Mouse (Mus musculus) induced T-regulatory cell, adult 2 months (primary cell): ENCODE data around the gene Tor2a.

Experiments
- DNase-seq: peaks from one replicate; pipeline ENCODE4 v3.0.0-alpha.2; 2012; ENCODE audit warnings: low read depth

Gene Tor2a

DNA sequence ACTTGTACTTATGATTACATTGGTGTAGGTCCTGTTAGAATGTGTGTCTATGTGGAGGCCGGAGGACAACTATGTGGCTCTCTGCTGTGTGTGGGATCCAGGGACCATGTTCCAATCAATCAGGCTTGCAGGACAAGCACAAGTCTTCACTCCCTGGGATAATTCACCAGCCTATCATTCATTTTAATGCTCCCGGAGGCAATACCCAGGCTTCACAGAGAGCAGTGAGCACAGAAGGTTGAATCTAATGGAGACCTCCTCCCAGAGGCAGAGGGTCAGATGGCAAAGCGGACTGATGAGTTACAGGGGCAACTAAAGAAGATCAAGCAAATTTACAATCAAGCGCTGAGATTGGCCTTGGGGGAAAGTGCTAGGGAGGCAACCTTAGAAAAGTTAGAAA lies 27.5 kb upstream of the Tor2a start:
- no peak for DNase-seq

DNA sequence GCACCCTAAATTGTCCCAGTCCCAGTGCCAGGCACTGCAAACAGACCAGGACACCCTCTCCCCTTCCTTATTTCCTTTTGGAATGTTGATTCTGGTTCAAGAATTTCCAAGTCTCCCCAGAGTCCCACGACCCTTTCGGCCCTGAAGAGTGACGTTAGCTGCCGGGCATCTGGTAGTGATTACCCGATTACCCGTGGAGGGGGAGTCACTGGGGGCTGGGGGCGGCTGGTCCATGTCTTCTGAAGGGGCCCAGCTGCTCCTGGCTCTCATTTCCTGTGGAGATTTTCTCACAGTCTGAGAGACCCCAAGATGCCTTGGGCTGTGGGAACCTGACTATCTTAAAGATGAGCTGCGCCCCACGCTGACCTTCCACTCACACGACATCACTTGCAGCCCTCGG lies 26.2 kb upstream of the Tor2a start:
- no peak for DNase-seq

DNA sequence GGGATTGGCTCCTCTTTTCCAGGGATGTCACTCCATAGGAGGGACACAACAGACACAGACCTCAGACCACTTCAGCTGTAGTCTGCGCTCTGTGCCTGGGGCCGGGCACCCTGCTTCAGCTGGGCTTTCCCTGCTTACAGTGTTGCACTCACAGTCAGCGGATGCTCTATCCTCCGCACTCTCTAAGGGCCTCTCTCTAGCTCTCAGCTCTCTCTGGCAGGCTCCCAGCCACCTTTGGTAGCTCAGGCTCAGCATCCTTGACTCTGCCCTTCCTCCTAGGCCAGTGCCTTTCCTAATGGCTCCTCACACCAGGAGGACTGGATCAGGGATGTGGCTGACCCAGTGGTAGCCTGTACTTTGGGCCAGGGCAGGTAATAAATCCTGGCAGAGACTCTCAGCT lies 25.1 kb upstream of the Tor2a start:
- no peak for DNase-seq

DNA sequence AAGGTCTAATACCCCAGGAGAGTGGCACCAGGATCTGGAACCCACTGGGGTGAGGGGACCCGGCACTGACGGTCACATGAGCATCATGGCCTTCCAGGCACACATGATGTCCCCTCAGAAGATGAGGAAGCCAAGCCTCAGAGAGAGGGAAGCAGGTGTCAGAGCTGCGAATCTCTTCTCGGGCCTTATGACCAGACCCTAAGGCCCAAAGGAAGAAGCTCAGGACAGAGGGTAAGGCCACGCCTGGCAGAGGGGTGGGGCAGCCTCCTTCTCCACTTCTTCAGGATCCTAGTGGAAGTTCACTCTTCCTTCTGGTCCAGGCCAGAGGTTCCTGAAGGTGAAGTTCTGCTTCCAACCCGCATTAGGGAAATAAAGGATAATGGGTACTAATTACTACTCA lies 24.3 kb upstream of the Tor2a start:
- no peak for DNase-seq

DNA sequence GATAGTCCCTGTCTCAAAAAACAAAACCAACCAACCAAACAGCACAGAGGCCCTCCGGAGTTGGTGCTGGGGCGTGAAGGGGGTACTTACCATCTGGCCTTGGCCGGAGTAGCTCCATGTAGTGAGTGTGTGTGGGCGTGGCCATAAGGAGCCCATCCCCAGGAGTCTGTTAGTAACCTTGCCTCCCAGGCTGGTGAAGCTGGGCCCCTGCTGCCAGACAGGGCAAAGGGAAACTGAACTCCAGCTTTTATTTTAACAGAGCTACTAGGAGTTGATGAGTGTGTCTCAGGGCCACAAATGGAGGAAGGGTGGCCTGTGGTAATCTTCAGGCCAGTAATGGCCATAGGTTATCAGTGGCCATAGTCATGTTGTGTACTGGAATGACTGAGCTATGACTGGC lies 22.6 kb upstream of the Tor2a start:
- no peak for DNase-seq

DNA sequence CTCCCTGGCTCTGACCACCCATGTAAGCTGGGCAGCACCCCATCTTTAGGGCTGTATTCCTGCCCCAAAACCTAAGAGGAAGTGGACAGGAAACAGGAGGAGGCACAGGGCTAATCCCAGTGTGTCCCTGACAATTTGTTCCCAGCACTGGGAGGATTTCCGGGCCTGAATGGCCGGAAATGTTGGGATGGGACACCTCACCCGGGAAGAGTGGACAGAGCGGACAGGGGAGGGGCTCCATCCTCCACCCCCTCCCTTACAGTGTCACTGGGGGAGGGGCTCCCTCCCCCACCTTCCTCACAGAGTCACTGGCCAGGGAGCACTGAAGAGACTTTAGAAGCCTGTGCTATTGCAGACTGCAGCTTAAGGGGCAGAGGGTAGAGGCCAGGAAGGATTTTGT lies 22.1 kb upstream of the Tor2a start:
- DNase-seq = no peak

DNA sequence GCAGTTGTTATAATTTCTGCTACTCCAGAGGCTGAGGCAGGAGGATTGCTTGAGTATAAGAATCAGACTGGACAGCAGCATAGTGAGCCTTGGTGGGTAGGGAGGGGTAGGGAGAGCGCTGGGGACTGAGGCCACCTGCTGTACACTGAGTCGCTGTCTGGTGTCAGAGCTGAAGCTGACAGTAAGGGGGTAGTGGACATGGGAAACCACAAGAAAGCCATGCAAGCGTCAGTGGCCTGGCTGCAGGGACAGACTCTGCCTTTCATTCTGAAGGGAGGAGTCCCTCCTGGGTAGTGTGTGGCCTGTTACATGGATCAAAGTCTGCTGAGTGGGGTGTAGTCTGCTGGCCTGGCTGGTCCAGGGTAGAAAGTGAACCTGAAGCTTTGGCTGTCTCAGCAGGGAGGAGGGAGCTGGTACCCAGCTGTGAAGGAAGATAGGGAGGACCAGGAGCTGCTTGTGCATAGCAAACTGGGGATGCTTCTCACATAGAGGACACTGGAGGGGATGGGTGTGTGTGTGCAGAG lies 20.7 kb upstream of the Tor2a start:
- no peak for DNase-seq

DNA sequence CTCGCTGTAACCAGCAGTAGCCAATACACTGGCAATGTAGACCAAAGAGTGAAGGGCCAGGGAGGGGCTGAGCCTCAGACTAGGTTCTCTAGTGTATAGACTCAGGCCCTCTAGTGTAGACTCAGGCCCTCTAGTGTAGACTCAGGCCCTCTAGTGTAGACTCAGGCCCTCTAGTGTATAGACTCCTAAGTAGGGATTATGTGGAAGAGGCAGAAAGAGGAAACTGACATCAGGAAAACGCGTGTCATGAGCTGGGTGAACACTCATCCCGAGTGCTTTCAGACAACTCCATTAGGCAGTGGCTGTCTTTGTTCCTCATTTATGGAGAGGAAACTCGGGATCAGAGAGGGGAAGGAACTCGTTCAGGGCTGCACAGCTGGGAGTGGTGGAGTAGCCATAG lies 20.0 kb upstream of the Tor2a start:
- no peak for DNase-seq

DNA sequence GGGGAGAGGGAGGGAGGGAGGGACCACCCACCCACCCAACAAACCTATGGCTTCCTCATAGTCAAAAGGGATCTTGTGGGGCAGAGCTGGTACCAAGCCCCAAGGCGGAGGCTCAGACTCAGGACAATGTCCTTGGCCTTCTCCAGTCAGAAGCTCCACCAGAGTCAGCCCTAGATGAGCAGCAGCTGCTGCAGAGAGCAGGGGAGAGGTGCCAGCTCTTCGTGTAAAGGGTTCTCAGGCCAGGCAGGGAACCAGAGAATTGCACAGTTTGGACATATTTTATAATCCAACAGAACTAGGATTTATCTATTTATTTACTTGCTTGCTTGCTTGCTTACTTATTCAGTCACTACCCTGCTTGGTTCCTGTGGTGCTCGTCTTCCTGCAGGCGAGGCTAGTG lies 17.7 kb upstream of the Tor2a start:
- no peak for DNase-seq

DNA sequence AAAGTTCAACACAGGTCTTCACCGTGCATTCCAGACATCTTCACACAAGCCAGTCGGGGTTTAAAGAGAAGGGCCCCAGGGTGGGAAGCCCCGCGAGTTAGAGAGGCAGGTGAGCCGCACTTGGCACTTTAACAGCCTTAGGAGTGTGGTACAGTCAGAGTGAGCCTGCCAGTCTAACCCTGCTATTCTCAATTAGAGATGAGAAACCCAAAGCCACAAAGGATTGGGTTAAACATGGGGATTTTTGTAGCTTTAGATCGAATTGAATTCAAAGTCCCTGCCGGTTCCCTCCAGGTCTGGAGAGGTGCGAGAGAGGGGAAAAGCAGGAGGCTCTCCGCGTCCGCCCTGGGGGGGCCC lies 16.1 kb upstream of the Tor2a start, which contains the start of gene 6330409D20Rik:
6330409D20Rik (minus strand) TSS at position 101 of the 357 bp plus-strand sequence.
- no peak for DNase-seq

DNA sequence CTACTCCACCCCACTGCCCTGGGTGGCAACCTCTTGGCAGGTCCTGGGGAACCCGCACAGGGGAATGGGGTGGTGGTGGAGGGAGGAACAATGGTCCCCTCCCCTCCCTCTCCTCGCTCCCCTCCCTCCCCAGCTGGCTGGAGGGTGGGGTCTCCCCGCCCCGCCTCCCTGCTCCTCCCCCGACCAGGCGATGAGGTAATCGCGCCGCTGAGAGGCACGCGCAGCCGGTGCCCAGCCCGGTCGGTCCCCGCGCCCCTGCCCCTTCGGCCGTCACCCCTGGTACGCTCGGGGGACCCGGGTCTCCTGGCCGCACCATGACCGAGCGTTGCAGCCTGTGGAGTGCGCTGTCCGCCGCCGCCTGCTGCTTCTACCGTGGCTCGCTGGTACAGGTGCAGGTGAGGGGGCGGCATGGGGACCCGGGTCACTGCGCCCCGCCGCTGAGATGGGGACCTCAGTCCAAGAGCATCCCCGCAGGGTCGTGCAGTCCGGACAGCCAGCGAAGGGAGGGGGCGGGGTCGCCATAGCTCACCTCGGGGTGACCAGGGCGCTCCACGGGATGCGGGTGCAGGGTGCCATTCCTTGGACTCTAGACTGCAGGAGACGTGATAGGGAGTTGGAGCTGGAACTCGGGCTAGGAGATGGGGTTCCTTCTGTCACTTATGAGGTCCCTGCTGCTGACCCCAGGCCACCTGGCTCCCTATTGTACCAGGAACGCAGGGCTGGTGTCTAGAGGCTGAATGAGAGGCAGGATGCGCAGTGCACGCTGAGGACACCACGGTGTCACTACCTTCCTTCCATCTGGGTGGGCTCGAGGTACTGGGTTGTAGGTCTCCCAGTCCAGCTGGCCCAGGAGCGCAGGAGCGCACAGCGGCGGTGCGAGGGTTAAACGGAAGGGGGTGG lies 15.5 kb upstream of the Tor2a start:
- no peak for DNase-seq

DNA sequence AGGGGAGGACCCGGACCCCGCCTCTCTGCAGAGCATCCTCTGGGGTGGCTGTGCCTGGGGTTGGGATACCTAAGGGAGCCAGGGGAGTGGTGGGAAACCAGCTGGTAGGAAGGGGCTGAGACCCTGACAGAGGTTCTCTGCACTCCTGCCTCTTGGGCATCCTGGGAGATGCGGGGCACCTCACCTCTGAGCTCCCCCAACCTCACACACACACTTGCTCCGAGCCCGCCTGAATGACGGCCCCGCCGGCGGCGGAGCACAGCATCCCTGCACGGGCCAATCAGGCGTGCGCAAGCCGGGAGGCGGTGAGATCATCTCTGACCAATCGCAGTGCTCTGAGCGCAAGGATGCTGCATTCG lies 14.9 kb upstream of the Tor2a start:
- no peak for DNase-seq

DNA sequence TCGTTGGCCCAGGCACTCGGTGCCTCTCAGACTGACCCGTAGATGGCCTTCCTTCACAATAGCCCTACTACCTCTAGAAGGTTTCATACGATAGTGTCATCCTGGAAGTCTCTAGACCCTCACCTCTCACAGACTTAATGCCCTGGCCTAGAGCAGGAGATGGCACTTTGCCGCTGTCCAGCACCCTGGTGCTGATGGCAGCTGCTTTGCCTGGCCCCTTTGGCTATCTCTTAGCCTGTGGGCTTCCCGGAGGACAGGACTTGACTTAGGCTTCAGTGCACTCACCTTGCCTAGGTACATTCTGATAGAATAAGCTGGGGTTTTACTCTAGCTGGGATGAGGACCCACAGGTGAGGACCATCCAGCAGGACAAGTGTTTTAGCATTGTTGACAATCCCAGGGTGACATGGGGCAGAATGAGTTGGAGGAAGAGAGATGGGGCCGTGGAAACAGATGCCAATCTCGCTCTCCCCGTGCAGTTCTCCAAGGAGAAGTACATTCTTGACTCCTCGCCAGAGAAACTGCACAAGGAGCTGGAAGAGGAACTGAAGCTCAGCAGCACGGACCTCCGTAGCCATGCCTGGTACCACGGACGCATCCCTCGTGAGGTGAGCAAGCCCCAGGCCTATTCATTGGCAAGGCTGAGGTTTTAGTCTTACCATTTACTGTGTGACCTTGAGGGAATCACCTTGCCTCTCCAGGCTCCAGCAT lies 12.6 kb upstream of the Tor2a start:
- DNase-seq = no peak

DNA sequence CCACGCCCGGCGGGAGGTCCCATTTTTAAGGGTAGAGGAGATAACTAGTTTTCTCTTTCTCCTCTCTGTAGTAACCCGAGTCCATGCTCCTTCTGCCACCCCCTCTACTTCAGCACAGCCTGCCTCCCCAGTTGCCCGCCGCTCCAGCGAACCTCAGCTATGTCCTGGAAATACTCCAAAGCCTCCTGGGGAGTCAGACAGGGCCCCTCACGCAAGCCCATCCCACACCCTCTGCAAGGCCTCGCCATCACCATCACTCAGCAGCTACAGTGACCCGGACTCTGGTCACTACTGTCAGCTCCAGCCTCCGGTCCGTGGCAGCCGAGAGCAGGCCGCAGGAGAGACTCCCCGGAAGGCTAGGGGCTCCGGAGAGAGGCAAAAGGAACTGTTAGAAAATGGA lies 8.0 kb upstream of the Tor2a start:
- DNase-seq = no peak

DNA sequence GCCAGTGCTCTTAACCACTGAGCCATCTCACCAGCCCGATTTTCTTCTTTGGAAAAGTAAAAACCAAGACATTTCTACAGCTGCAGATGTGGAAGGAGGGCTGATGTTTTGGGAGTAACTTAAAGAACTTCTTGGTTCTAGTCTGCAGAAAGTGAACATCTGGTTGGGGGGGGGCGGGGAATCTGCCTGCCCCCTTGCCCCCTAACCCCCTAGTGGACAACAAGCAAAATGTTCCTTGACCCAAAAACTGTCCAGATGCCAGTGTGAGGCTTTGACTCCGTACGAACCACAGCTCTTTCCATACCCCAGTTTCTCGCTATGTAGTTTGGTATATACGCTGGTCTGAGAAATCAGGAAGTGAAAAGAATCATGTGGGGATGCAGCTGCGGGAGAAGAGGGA lies 6.8 kb upstream of the Tor2a start:
- DNase-seq = no peak

DNA sequence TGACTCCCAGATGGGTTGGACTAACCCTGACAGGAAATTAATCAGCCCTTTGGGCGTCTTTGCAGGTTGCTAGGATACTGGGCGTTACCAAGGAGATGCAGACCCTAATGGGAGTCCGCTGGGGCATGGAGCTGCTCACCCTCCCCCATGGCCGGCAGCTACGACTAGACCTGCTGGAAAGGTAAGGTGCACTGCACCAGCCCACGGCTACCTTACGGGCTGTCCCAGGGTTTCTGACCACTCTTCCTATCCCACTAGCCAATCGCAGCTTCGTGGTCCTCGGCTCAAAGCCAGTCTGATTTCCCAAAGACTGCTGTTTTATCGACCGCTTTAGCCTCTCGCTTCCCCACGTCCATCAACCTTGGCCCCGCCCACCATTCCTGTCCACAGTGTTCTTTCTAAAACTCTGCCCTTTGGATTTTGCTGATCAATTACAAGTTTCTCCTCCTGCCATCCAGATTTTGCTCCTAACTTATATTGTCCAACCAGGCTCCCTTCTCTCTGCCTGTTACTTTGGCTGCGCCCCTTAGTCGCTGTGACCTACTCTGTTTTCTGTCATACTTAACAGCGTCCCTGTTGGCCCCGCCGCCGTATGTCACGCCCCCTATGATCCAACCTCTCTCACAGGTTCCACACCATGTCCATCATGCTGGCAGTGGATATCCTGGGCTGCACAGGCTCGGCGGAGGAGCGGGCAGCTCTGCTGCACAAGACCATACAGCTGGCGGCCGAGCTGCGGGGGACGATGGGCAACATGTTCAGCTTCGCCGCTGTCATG lies 6.0 kb upstream of the Tor2a start:
- DNase-seq = no peak

DNA sequence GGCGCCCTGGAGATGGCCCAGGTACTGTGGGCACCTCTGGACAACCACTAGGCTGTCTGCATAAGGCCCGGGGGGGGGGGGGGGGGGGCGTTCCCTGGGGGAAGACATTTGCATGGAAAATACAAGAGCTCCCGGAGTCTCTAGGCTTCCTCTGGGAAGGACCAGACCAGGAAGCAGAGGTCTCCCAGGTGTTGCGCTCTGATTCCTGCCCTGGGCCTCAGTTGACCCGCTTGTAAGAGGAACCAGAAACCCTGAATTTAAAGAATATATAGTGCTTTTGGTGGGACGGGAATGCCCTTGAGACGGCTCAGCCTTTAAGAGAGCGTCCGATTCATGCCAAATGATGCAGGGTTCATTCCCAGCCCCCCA lies 5.4 kb upstream of the Tor2a start:
- no peak for DNase-seq

DNA sequence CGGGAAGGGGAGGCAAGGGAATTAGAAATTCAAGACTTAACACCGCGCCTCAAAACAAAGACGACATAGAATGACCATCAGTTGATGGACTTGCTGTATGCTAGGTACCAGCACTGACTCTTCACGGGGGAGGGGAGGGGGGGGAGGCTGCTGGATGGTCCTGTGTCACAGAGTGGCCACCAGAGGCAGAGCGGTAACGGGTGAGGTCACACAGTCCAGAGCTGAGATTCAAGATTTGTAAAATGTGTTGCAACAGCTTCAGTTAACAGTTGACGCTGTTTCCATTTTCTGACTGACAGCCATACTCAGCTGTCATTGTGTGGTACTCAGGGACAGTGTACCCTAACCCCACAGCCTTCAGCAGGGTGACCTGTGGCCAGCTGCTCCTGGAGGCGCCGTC lies 4.9 kb upstream of the Tor2a start:
- no peak for DNase-seq

DNA sequence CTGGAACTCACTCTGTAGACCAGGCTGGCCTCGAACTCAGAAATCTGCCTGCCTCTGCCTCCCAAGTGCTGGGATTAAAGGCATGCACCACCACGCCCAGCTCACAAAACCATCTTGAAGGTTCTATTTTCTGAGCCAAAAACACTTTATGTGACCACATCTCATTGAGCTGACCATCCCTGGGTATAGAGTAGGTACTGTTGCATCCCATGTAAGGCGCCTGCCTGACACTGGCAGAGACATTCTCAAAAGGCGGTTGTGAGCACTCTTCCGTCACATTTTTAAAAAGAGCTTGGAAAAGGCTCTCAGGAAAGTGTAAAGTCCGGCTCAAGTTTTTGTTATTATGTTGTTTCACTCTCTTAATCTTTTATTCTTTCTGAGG lies 369 bp upstream of the Tor2a start:
- DNase-seq = no peak

DNA sequence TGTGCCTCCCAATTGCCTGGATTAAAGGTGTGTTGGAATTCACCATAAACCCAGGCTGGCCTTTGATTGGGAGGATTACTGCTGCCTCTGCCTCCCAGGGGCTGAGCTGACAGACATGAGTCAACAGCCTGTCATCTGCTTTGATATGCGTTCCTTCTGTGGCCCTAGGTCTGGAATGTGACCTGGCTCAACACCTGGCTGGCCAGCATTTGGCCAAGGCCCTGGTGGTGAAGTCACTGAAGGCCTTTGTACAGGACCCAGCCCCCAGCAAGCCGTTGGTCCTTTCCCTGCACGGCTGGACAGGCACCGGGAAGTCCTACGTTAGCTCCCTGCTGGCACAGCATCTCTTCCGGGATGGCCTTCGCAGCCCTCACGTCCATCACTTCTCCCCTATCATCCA lies 1.5 kb downstream of the Tor2a start:
- no peak for DNase-seq

DNA sequence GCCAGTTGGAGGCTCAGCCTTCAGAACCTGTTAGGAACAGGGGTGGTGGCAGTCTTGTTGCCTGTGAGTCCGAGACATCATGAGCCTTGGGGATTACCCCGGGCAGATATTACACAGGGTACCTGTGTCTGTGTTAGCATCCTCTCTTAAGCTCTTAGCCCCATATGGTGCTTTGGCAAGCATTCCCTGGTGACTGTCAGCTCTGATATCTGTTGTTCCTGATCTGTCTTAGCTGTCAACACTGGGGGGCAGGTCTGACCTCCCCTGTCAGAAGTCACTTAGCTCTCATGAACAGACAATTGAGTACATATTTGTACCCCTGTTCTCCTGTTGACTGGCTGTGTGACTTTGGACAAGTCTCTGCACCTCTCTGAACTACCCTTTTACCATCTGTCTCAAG lies 2.0 kb downstream of the Tor2a start:
- no peak for DNase-seq

DNA sequence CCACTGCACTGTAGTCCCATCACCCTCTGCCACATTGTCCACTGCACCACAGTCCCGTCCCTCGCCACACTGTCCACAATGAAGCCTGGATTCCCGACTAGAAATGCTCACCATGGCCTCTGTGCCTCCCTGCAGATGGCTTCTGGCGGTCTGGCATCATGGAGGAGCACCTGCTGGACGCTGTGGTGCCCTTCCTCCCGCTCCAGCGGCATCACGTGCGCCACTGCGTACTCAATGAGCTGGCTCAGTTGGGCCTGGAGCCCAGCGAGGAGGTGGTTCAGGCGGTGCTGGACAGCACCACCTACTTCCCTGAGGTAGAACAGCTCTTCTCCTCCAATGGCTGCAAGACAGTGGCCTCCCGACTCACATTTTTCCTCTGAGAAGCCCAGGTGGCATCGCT lies 4.3 kb downstream of the Tor2a start:
- DNase-seq = no peak

DNA sequence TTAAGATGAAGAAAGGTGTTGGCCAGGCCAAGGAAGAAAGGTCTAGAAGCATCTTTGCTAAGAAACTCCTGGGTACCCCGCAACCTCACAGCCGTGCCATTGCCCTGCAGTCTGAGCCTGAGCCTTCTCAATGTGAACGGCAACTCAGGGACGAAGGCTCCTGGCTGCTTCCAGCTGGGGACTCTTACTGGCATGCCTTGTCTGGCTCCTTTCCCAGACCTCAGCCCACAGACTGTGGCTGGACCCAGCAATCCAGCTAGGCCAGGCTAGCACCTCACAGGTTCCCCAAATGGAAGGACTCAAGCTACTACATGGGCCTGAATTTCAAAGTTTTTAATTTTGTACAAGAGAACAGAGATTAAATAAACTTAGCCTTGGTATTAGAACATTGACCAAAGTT lies 4.8 kb downstream of the Tor2a start:
- DNase-seq = no peak
